Mouse (Mus musculus) midbrain, postnatal 0 days (tissue): ENCODE data around the gene Fam184b. TPM values are rescaled to one million over a fixed set of nuclear protein-coding genes. Genes with fewer than 3 reads are reported as not detected.

Experiments
- ATAC-seq: fragments of 200-750 bp; cut with Nextera tagmentation; 2 replicates; pipeline ENCODE4 v1.8.0; 2017; ENCODE audit warnings: moderate number of reproducible peaks, mild to moderate bottlenecking, moderate TSS enrichment, moderate library complexity; ENCODE audit not compliant: low FRiP score
- DNase-seq: peaks from one replicate; pipeline ENCODE4 v3.0.0-alpha.2; 2015; ENCODE audit warnings: low spot score
- H3K27ac ChIP-seq: fragments of 300-500 bp; sonication (generic); 2 replicates; pipeline ENCODE4 v1.5.1; 2014; ENCODE audit warnings: low read depth, mild to moderate bottlenecking, low read length, mixed read lengths
- H3K27me3 ChIP-seq: fragments of 300-500 bp; sonication (generic); 2 replicates; pipeline ENCODE4 v1.6.1; 2014; ENCODE audit warnings: low read length, control low read depth, mixed read lengths; ENCODE audit not compliant: insufficient read depth
- H3K36me3 ChIP-seq: fragments of 300-500 bp; sonication (generic); 2 replicates; pipeline ENCODE4 v1.6.1; 2014; ENCODE audit warnings: low read length, control low read depth, mixed read lengths; ENCODE audit not compliant: insufficient read depth
- H3K4me1 ChIP-seq: fragments of 300-500 bp; sonication (generic); 2 replicates; pipeline ENCODE4 v1.6.1; 2014; ENCODE audit warnings: mild to moderate bottlenecking, control low read depth, antibody characterized with exemption, low read length, mixed read lengths; ENCODE audit not compliant: insufficient read depth
- H3K4me2 ChIP-seq: fragments of 300-500 bp; sonication (generic); 2 replicates; pipeline ENCODE4 v1.6.1; 2014; ENCODE audit warnings: low read depth, mild to moderate bottlenecking, low read length, mixed read lengths; ENCODE audit not compliant: poor library complexity, severe bottlenecking
- H3K4me3 ChIP-seq: fragments of 300-500 bp; sonication (generic); 2 replicates; pipeline ENCODE4 v1.5.1; 2014; ENCODE audit warnings: low read depth, mild to moderate bottlenecking, low read length, moderate library complexity
- H3K9ac ChIP-seq: fragments of 300-500 bp; sonication (generic); replicated peaks from 2 replicates; pipeline ENCODE4 v1.6.1; 2014; ENCODE audit warnings: mild to moderate bottlenecking, low read length, moderate library complexity, mixed read lengths; ENCODE audit not compliant: poor library complexity, severe bottlenecking
- H3K9me3 ChIP-seq: fragments of 300-500 bp; sonication (generic); 2 replicates; pipeline ENCODE4 v1.6.1; 2016; ENCODE audit warnings: low read length, control low read depth
- CTCF ChIP-seq: IDR thresholded peaks from 2 replicates; pipeline ENCODE4 v1.5.1; 2016; ENCODE audit warnings: antibody characterized with exemption, mild to moderate bottlenecking
- WGBS: fragments of 180-500 bp; shearing (Covaris S2); extraction: QIAGEN DNeasy Blood & Tissue Kit; methylation state at CpG from one replicate; pipeline ENCODE4 v1.1.7; 2014; 5-methylcytosine and 5-hydroxymethylcytosine counted together
- polyA plus RNA-seq: library from polyadenylated mRNA; unstranded; fragments of >200 nt; fragmentation: Nextera tagmentation; extraction: Ambion mirVana; gene quantifications from 2 replicates; pipeline ENCODE4 v1.2.1, GENCODE M21; 2015
- total RNA-seq: library from RNA; depleted of rRNA; stranded (reverse); fragments of >200 nt; gene quantifications from 2 replicates; pipeline ENCODE4 v1.2.3, GENCODE M21; 2014

Gene Fam184b
- total and polyA plus RNA-seq, 2 experiments from 2014 or later = 9.5 to 13.9 TPM

- H3K27me3 ChIP-seq = no peaks in the 10 kb centered on the region
- TF ChIP-seq CTCF = no peak
- 0 out of 2 replicates have a peak, but pooled peaks cover 3% of the 10 kb centered on the region for H3K4me1 ChIP-seq
- H3K36me3 ChIP-seq = peaks cover 21% of the 10 kb centered on the region
- no peak overlapping the region for H3K9ac ChIP-seq
- H3K9me3 ChIP-seq = no peaks in the 10 kb centered on the region
- ATAC-seq = no peak
- 89% methylated on average over 5 of the region's 5 CpGs for WGBS
- no peak for DNase-seq
- H3K4me2 ChIP-seq = no peak overlapping the region
- no peak overlapping the region for H3K27ac ChIP-seq
- H3K4me3 ChIP-seq = no peak overlapping the region
Measured at GRCm38 (mm10) chr5:45497564-45497963, 141.8 kb downstream of the Fam184b start.

GRCm38 (mm10) chr5:45496930-45497550 is 142.4 kb downstream of the Fam184b start:
- ATAC-seq (no peak), DNase-seq (no peak)
- WGBS = 88% methylated on average over 12 of the region's 12 CpGs
- Histone ChIP-seq H3K9ac (no peak overlapping the region), H3K4me1 (0 out of 2 replicates have a peak, but pooled peaks cover 3% of the 10 kb centered on the region), H3K9me3 (no peaks in the 10 kb centered on the region), H3K27ac (no peak overlapping the region), H3K4me3 (no peak overlapping the region), H3K4me2 (no peak overlapping the region), H3K36me3 (peaks cover 20% of the 10 kb centered on the region), H3K27me3 (no peaks in the 10 kb centered on the region)
- TF ChIP-seq CTCF = no peak

DNA sequence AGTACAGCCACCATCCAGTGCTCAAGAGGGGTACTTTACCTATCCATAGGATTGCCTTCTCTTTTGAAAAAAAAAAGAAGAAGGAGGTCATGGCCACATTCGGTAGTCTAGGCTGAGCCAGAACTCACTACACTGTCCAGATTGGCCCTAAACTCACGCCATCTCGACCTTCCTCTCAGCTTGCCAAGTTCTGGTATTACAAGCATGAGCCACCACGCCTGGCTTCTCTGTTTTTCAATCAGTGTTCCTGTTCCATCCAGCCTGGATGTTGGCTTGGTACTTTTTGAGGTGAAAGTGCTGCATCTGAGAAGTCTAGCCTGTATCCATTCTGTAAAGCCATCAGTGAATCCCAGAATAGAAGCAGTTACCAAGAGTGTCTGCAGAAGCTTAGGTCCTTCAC is 142.9 kb downstream of the Fam184b start:
- peaks cover 18% of the 10 kb centered on the region for H3K36me3 ChIP-seq
- no peak for TF ChIP-seq CTCF
- 0 out of 2 replicates have a peak, but pooled peaks cover 3% of the 10 kb centered on the region for H3K4me1 ChIP-seq
- H3K4me2 ChIP-seq = no peak overlapping the region
- no peak overlapping the region for H3K27ac ChIP-seq
- H3K4me3 ChIP-seq = no peak overlapping the region
- no peaks in the 10 kb centered on the region for H3K9me3 ChIP-seq
- no peak for ATAC-seq
- 89% methylated on average over 4 of the region's 4 CpGs for whole genome bisulfite sequencing
- H3K27me3 ChIP-seq = no peaks in the 10 kb centered on the region
- DNase-seq = no peak
- H3K9ac ChIP-seq = no peak overlapping the region

DNA sequence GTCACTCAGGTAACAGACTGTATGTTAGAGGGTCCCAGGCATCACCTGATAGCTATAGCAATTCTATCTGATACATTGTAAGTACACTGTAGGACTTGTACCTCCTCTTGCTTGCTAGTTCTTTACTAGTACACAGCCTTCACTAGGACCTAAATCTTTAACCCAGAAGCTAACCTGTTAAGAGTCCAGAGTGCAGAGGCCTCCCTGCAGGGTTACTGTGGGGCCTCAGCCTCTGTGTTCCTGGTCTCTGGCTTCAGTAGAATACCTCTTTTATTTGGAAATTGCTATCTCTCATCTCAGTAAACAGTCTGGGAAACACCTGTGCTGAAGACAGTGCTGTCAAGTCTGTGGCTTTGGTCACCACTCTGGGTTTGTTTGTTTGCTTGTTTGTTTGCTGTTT is 143.4 kb downstream of the Fam184b start:
- DNase-seq (no peak), ATAC-seq (no peak)
- Histone ChIP-seq H3K27ac (no peak overlapping the region), H3K9me3 (no peaks in the 10 kb centered on the region), H3K4me3 (no peak overlapping the region), H3K36me3 (peaks cover 18% of the 10 kb centered on the region), H3K9ac (no peak overlapping the region), H3K4me1 (0 out of 2 replicates have a peak, but pooled peaks cover 3% of the 10 kb centered on the region), H3K4me2 (no peak overlapping the region), H3K27me3 (no peaks in the 10 kb centered on the region)
- no peak for TF ChIP-seq CTCF

- no peak for ATAC-seq
- DNase-seq = no peak
- Histone ChIP-seq H3K9ac (no peak overlapping the region), H3K27me3 (no peaks in the 10 kb centered on the region), H3K4me1 (0 out of 2 replicates have a peak, but pooled peaks cover 3% of the 10 kb centered on the region), H3K27ac (no peak overlapping the region), H3K4me2 (no peak overlapping the region), H3K4me3 (no peak overlapping the region), H3K9me3 (no peaks in the 10 kb centered on the region), H3K36me3 (peaks cover 13% of the 10 kb centered on the region)
- 85% methylated on average over 3 of the region's 3 CpGs for WGBS
- TF ChIP-seq CTCF = no peak
Measured at GRCm38 (mm10) chr5:45495429-45495975, 143.9 kb downstream of the Fam184b start.

DNA sequence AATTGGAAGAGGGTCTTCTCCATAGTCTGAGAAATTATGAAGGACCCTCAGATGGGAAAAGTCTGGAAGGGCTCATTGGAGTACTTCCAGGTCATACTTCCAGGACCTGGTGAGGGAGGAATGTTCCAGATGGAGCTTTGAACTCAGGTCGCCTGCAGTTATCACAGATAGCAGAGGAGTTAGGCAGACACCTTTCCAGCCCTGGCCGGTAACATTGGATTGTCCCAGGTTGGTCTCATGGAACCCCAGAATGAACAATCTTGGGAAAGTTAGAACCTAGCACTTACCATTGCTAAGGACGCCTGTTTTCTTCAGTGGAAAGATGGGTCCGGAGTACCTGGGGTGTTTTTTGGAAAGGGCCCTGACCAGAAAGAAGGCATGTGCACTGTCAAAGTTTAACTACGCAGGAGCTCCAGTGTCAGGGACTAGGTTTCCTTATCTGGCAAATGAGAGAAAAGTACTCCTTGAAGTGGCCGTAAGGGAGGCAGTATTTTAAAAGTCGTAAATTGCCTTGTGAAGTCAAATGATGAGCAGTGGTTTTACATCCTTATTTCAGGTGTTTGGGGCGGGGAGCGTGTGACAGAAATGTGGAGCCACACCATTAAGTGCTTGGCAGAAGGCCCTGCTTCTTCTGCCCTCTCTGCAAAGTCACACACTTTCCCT is 145.2 kb downstream of the Fam184b start:
- H3K27ac ChIP-seq = no peak overlapping the region
- H3K36me3 ChIP-seq = peaks cover 9% of the 10 kb centered on the region
- H3K9me3 ChIP-seq = no peaks in the 10 kb centered on the region
- no peak for DNase-seq
- H3K27me3 ChIP-seq = no peaks in the 10 kb centered on the region
- peak overlapping the region; percentile 71 for H3K4me3 ChIP-seq
- peak overlapping the region; percentile 71 for H3K9ac ChIP-seq
- no peak for TF ChIP-seq CTCF
- WGBS = 74% methylated on average over 9 of the region's 9 CpGs
- ATAC-seq = no peak
- H3K4me1 ChIP-seq = 0 out of 2 replicates have a peak, but pooled peaks cover 3% of the 10 kb centered on the region
- peak overlapping the region; percentile 73 for H3K4me2 ChIP-seq
